Mouse (Mus musculus) liver, embryonic 11.5 days (tissue): ENCODE data around the gene Kbtbd2. TPM values are rescaled to one million over a fixed set of nuclear protein-coding genes. Genes with fewer than 3 reads are reported as not detected.

ENCODE experiments used
- ATAC-seq: fragments of 200-750 bp; cut with Nextera tagmentation; replicated peaks from 2 replicates; pipeline ENCODE4 v1.8.0; 2017; ENCODE audit warnings: moderate number of reproducible peaks, mild to moderate bottlenecking, moderate TSS enrichment, moderate library complexity; ENCODE audit not compliant: low FRiP score
- DNase-seq: peaks from one replicate; pipeline ENCODE4 v3.0.0-alpha.2; 2017; ENCODE audit warnings: low spot score
- H3K27ac ChIP-seq: fragments of 300-500 bp; sonication (generic); 2 replicates; pipeline ENCODE4 v1.5.1; 2014; ENCODE audit warnings: mild to moderate bottlenecking, low read depth, low read length, control low read depth
- H3K27me3 ChIP-seq: fragments of 300-500 bp; sonication (generic); replicated peaks from 2 replicates; pipeline ENCODE4 v1.6.1; 2014; ENCODE audit warnings: low read length, mixed read lengths; ENCODE audit not compliant: control insufficient read depth, insufficient read depth
- H3K36me3 ChIP-seq: fragments of 300-500 bp; sonication (generic); 2 replicates; pipeline ENCODE4 v1.6.1; 2014; ENCODE audit warnings: mild to moderate bottlenecking, low read length, moderate library complexity, mixed read lengths; ENCODE audit not compliant: control insufficient read depth, insufficient read depth
- H3K4me1 ChIP-seq: fragments of 300-500 bp; sonication (generic); replicated peaks from 2 replicates; pipeline ENCODE4 v1.6.1; 2014; ENCODE audit warnings: low read length, mixed read lengths; ENCODE audit not compliant: control insufficient read depth, insufficient read depth
- H3K4me2 ChIP-seq: fragments of 300-500 bp; sonication (generic); 2 replicates; pipeline ENCODE4 v1.6.1; 2014; ENCODE audit warnings: mild to moderate bottlenecking, control low read depth, moderate library complexity
- H3K4me3 ChIP-seq: fragments of 300-500 bp; sonication (generic); 2 replicates; pipeline ENCODE4 v1.5.1; 2014; ENCODE audit warnings: low read depth, low read length, control low read depth
- H3K9ac ChIP-seq: fragments of 300-500 bp; sonication (generic); 2 replicates; pipeline ENCODE4 v1.6.1; 2014; ENCODE audit warnings: low read depth, low read length, control low read depth
- H3K9me3 ChIP-seq: fragments of 300-500 bp; sonication (generic); 2 replicates; pipeline ENCODE4 v1.6.1; 2016; ENCODE audit warnings: low read length, inconsistent platforms, mixed read lengths; ENCODE audit not compliant: control insufficient read depth
- WGBS: fragments of 180-500 bp; shearing (Covaris S2); extraction: QIAGEN DNeasy Blood & Tissue Kit; methylation state at CpG from one replicate; pipeline ENCODE4 v1.1.7; 2014; 5-methylcytosine and 5-hydroxymethylcytosine counted together
- polyA plus RNA-seq: library from polyadenylated mRNA; unstranded; fragments of >200 nt; fragmentation: Nextera tagmentation; extraction: Ambion mirVana; gene quantifications from 2 replicates; pipeline ENCODE4 v1.2.1, GENCODE M21; 2014

Gene Kbtbd2
- polyA plus RNA-seq, 1 experiment from 2014 or later = 24.4 TPM

- H3K27ac ChIP-seq = no peak overlapping the region
- no peaks in the 10 kb centered on the region for H3K36me3 ChIP-seq
- H3K9ac ChIP-seq = no peak overlapping the region
- no peaks in the 10 kb centered on the region for H3K4me1 ChIP-seq
- H3K27me3 ChIP-seq = peaks cover 3% of the 10 kb centered on the region; the same call in 1 of the 2 replicates
- 95% methylated on average over 4 of the region's 4 CpGs for WGBS
- H3K9me3 ChIP-seq = no peaks in the 10 kb centered on the region
- no peak overlapping the region for H3K4me3 ChIP-seq
- no peak for ATAC-seq
- H3K4me2 ChIP-seq = no peak overlapping the region
- DNase-seq = no peak
These were observed 7.4 kb upstream of the Kbtbd2 start for GRCm38 (mm10) chr6:56805026-56805425.

GRCm38 (mm10) chr6:56798152-56798465 is 496 bp upstream of the Kbtbd2 start:
- DNase-seq = no peak
- peak overlapping the region; percentile 98 for H3K9ac ChIP-seq
- H3K4me3 ChIP-seq = peak overlapping the region; percentile 88
- no peaks in the 10 kb centered on the region for H3K27me3 ChIP-seq
- no peaks in the 10 kb centered on the region for H3K9me3 ChIP-seq
- peaks cover 16% of the 10 kb centered on the region for H3K4me1 ChIP-seq
- peak overlapping the region; percentile 99 for H3K27ac ChIP-seq
- peak overlapping the region; percentile 76 for H3K4me2 ChIP-seq
- ATAC-seq = no peak
- WGBS = 15% methylated on average over 8 of the region's 8 CpGs
- H3K36me3 ChIP-seq = no peaks in the 10 kb centered on the region

- Histone ChIP-seq H3K9me3 (no peaks in the 10 kb centered on the region), H3K4me2 (peak overlapping the region; percentile 76), H3K27ac (peak overlapping the region; percentile 99), H3K36me3 (no peaks in the 10 kb centered on the region), H3K4me3 (peak overlapping the region; percentile 88), H3K9ac (peak overlapping the region; percentile 98), H3K27me3 (no peaks in the 10 kb centered on the region), H3K4me1 (peaks cover 16% of the 10 kb centered on the region)
- DNase-seq = peak; percentile 47
- ATAC-seq = peak; percentile 43; the same call in 1 of the 2 replicates
- WGBS = under 1% methylated on average over 16 of the region's 16 CpGs
These were observed 908 bp downstream of the Kbtbd2 start for GRCm38 (mm10) chr6:56796668-56797141.

GRCm38 (mm10) chr6:56796232-56796631 is 1.4 kb downstream of the Kbtbd2 start:
- Histone ChIP-seq H3K27ac (peak overlapping the region; percentile 99), H3K9me3 (no peaks in the 10 kb centered on the region), H3K4me1 (peaks cover 16% of the 10 kb centered on the region), H3K27me3 (no peaks in the 10 kb centered on the region), H3K4me3 (peak overlapping the region; percentile 88), H3K4me2 (peak overlapping the region; percentile 76), H3K36me3 (no peaks in the 10 kb centered on the region), H3K9ac (peak overlapping the region; percentile 98)
- ATAC-seq = no peak
- 9% methylated on average over 8 of the region's 8 CpGs for WGBS
- no peak for DNase-seq

GRCm38 (mm10) chr6:56794834-56795233 is 2.8 kb downstream of the Kbtbd2 start:
- H3K9ac ChIP-seq = peak overlapping the region; percentile 30; the same call in 1 of the 2 replicates

GRCm38 (mm10) chr6:56789336-56789735 is 8.3 kb downstream of the Kbtbd2 start:
- 46% methylated on average over 3 of the region's 3 CpGs for WGBS
- Histone ChIP-seq H3K4me3 (no peak overlapping the region), H3K9ac (no peak overlapping the region), H3K27ac (no peak overlapping the region), H3K9me3 (no peaks in the 10 kb centered on the region), H3K4me2 (no peak overlapping the region), H3K27me3 (no peaks in the 10 kb centered on the region), H3K36me3 (peaks cover 14% of the 10 kb centered on the region), H3K4me1 (peaks cover 23% of the 10 kb centered on the region)
- ATAC-seq = peak; percentile 62; the same call in 1 of the 2 replicates
- no peak for DNase-seq

More at GRCm38 (mm10) chr6:56794834-56795233, 2.8 kb downstream of the Kbtbd2 start:
- Histone ChIP-seq H3K4me1 (peaks cover 21% of the 10 kb centered on the region), H3K36me3 (no peaks in the 10 kb centered on the region), H3K27me3 (no peaks in the 10 kb centered on the region), H3K4me3 (peak overlapping the region; percentile 88), H3K4me2 (peak overlapping the region; percentile 76), H3K9me3 (no peaks in the 10 kb centered on the region), H3K27ac (no peak overlapping the region)
- 86% methylated on average over 5 of the region's 5 CpGs for WGBS
- DNase-seq (no peak), ATAC-seq (no peak)

- H3K36me3 ChIP-seq = peaks cover 14% of the 10 kb centered on the region
- WGBS = 64% methylated on average over 2 of the region's 2 CpGs
These were observed 9.9 kb downstream of the Kbtbd2 start for GRCm38 (mm10) chr6:56787668-56788067.

GRCm38 (mm10) chr6:56785068-56785467 is 12.5 kb downstream of the Kbtbd2 start:
- peaks cover 24% of the 10 kb centered on the region for H3K4me1 ChIP-seq

More at GRCm38 (mm10) chr6:56787668-56788067, 9.9 kb downstream of the Kbtbd2 start:
- H3K4me1 ChIP-seq = peaks cover 26% of the 10 kb centered on the region
- H3K27me3 ChIP-seq = no peaks in the 10 kb centered on the region
- H3K9me3 ChIP-seq = no peaks in the 10 kb centered on the region
- no peak overlapping the region for H3K4me3 ChIP-seq
- DNase-seq (no peak), ATAC-seq (no peak)
- H3K27ac ChIP-seq = no peak overlapping the region
- no peak overlapping the region for H3K4me2 ChIP-seq
- H3K9ac ChIP-seq = no peak overlapping the region

GRCm38 (mm10) chr6:56783561-56784272 is 13.9 kb downstream of the Kbtbd2 start:
- Histone ChIP-seq H3K9me3 (no peaks in the 10 kb centered on the region), H3K36me3 (peaks cover 29% of the 10 kb centered on the region), H3K4me2 (peak overlapping the region; percentile 17), H3K27me3 (no peaks in the 10 kb centered on the region), H3K9ac (no peak overlapping the region), H3K4me1 (peaks cover 15% of the 10 kb centered on the region), H3K27ac (no peak overlapping the region; the same call in 1 of the 2 replicates), H3K4me3 (no peak overlapping the region)
- peak; percentile 44; the same call in 1 of the 2 replicates for ATAC-seq
- WGBS = 71% methylated on average over 4 of the region's 4 CpGs
- DNase-seq = no peak

More at GRCm38 (mm10) chr6:56785068-56785467, 12.5 kb downstream of the Kbtbd2 start:
- Histone ChIP-seq H3K9ac (no peak overlapping the region), H3K27ac (no peak overlapping the region), H3K36me3 (peaks cover 19% of the 10 kb centered on the region), H3K4me2 (no peak overlapping the region), H3K27me3 (no peaks in the 10 kb centered on the region), H3K9me3 (no peaks in the 10 kb centered on the region), H3K4me3 (no peak overlapping the region)
- DNase-seq (no peak), ATAC-seq (no peak)
- 74% methylated on average over 5 of the region's 5 CpGs for WGBS
